Mouse (Mus musculus): ENCODE data around the gene Olfr1418. TPM values are rescaled to one million over a fixed set of nuclear protein-coding genes. Genes with fewer than 3 reads are reported as not detected.

Gene Olfr1418
- polyA plus RNA-seq, 1 experiment from 2014 or later: not detected

GRCm38 (mm10) chr19:11807251-11807650, 53.6 kb downstream of the Olfr1418 start:
- no peak overlapping the region for H3K27ac ChIP-seq
- H3K9me3 ChIP-seq: no peaks in the 10 kb centered on the region
- H3K4me3 ChIP-seq: no peak overlapping the region
- H3K27me3 ChIP-seq (ENCODE audit: insufficient read depth, poor library complexity, severe bottlenecking): no peaks in the 10 kb centered on the region
- no peak for DNase-seq (ENCODE audit: low spot score)
- H3K4me1 ChIP-seq: peaks cover 7% of the 10 kb centered on the region
- WGBS: 45% methylated on average over 2 of the region's 2 CpGs
- no peaks in the 10 kb centered on the region for H3K36me3 ChIP-seq

GRCm38 (mm10) chr19:11804423-11804822, 56.4 kb downstream of the Olfr1418 start:
- WGBS: 64% methylated on average over 1 of the region's 1 CpGs
- no peaks in the 10 kb centered on the region for H3K4me1 ChIP-seq
- no peak for DNase-seq (ENCODE audit: low spot score)
- H3K27me3 ChIP-seq (ENCODE audit: insufficient read depth, poor library complexity, severe bottlenecking): no peaks in the 10 kb centered on the region
- no peaks in the 10 kb centered on the region for H3K36me3 ChIP-seq
- H3K9me3 ChIP-seq: no peaks in the 10 kb centered on the region
- H3K4me3 ChIP-seq: no peak overlapping the region
- no peak overlapping the region for H3K27ac ChIP-seq

Other genes with a start within 250 kb of the Olfr1418 start
- gene Ms4a2, start 237.3 kb downstream of the Olfr1418 start, polyA plus RNA-seq (2016; fragmentation: Nextera tagmentation; extraction: Ambion mirVana): 0.16 and 0.31 TPM in 2 replicates
- not detected in 2 replicates for gene Ms4a3, start 220.2 kb downstream of the Olfr1418 start, polyA plus RNA-seq (2016; fragmentation: Nextera tagmentation; extraction: Ambion mirVana)
- not detected in 2 replicates for gene Oosp2, start 200.5 kb downstream of the Olfr1418 start, polyA plus RNA-seq (2016; fragmentation: Nextera tagmentation; extraction: Ambion mirVana)
- not detected in 2 replicates for gene Oosp1, start 169.9 kb downstream of the Olfr1418 start, polyA plus RNA-seq (2016; fragmentation: Nextera tagmentation; extraction: Ambion mirVana)
- not detected in 2 replicates for gene Oosp3, start 164.0 kb downstream of the Olfr1418 start, polyA plus RNA-seq (2016; fragmentation: Nextera tagmentation; extraction: Ambion mirVana)
- not detected in 2 replicates for gene Gif, start 113.5 kb downstream of the Olfr1418 start, polyA plus RNA-seq (2016; fragmentation: Nextera tagmentation; extraction: Ambion mirVana)
- 73.0 and 74.7 TPM in 2 replicates for gene Mrpl16, start 90.7 kb downstream of the Olfr1418 start, polyA plus RNA-seq (2016; fragmentation: Nextera tagmentation; extraction: Ambion mirVana)
- gene Stx3, start 41.7 kb downstream of the Olfr1418 start, polyA plus RNA-seq (2016; fragmentation: Nextera tagmentation; extraction: Ambion mirVana): 7.5 and 11.6 TPM in 2 replicates
- gene Olfr1417, start 21.8 kb downstream of the Olfr1418 start, polyA plus RNA-seq (2016; fragmentation: Nextera tagmentation; extraction: Ambion mirVana): not detected in 2 replicates
- gene Olfr1419, start 14.0 kb upstream of the Olfr1418 start, polyA plus RNA-seq (2016; fragmentation: Nextera tagmentation; extraction: Ambion mirVana): not detected in 2 replicates
- gene Olfr1420, start 25.5 kb upstream of the Olfr1418 start, polyA plus RNA-seq (2016; fragmentation: Nextera tagmentation; extraction: Ambion mirVana): 0.06 and 0.11 TPM in 2 replicates
- gene Patl1, start 51.3 kb upstream of the Olfr1418 start, polyA plus RNA-seq (2016; fragmentation: Nextera tagmentation; extraction: Ambion mirVana): 19.8 and 20.6 TPM in 2 replicates
- 4.7 and 5.8 TPM in 2 replicates for gene Osbp, start 104.9 kb upstream of the Olfr1418 start, polyA plus RNA-seq (2016; fragmentation: Nextera tagmentation; extraction: Ambion mirVana)
- gene Olfr1423, start 180.3 kb upstream of the Olfr1418 start, polyA plus RNA-seq (2016; fragmentation: Nextera tagmentation; extraction: Ambion mirVana): 0.05 TPM in 1 of 2 replicates, not detected in the other
- gene Olfr1424, start 201.6 kb upstream of the Olfr1418 start, polyA plus RNA-seq (2016; fragmentation: Nextera tagmentation; extraction: Ambion mirVana): not detected in 2 replicates
- gene Olfr1425, start 216.7 kb upstream of the Olfr1418 start, polyA plus RNA-seq (2016; fragmentation: Nextera tagmentation; extraction: Ambion mirVana): not detected in 2 replicates
- not detected in 2 replicates for gene Olfr1426, start 230.9 kb upstream of the Olfr1418 start, polyA plus RNA-seq (2016; fragmentation: Nextera tagmentation; extraction: Ambion mirVana)
- gene Olfr1427, start 242.3 kb upstream of the Olfr1418 start, polyA plus RNA-seq (2016; fragmentation: Nextera tagmentation; extraction: Ambion mirVana): not detected in 2 replicates

All from heart, embryonic 10.5 days (tissue).